Mouse (Mus musculus) liver, embryonic 12.5 days (tissue): ENCODE results near the gene Acsl6. TPM values are rescaled to one million over a fixed set of nuclear protein-coding genes. Genes with fewer than 3 reads are reported as not detected.

ENCODE experiments used
- ATAC-seq: fragments of 200-750 bp; cut with Nextera tagmentation; 2 replicates; pipeline ENCODE4 v1.8.0; 2017; ENCODE audit warnings: moderate number of reproducible peaks, mild to moderate bottlenecking, moderate library complexity
- H3K27ac ChIP-seq: fragments of 300-500 bp; sonication (generic); 2 replicates; pipeline ENCODE4 v1.5.1; 2016; ENCODE audit warnings: mild to moderate bottlenecking
- H3K27me3 ChIP-seq: fragments of 300-500 bp; sonication (generic); replicated peaks from 2 replicates; pipeline ENCODE4 v1.6.1; 2016; ENCODE audit warnings: mild to moderate bottlenecking, moderate library complexity
- H3K36me3 ChIP-seq: fragments of 300-500 bp; sonication (generic); 2 replicates; pipeline ENCODE4 v1.6.1; 2016; ENCODE audit warnings: mild to moderate bottlenecking, moderate library complexity
- H3K4me1 ChIP-seq: fragments of 300-500 bp; sonication (generic); 2 replicates; pipeline ENCODE4 v1.6.1; 2016
- H3K4me2 ChIP-seq: fragments of 300-500 bp; sonication (generic); 2 replicates; pipeline ENCODE4 v1.6.1; 2016; ENCODE audit warnings: mild to moderate bottlenecking, moderate library complexity
- H3K4me3 ChIP-seq: fragments of 300-500 bp; sonication (generic); 2 replicates; pipeline ENCODE4 v1.5.1; 2016; ENCODE audit warnings: mild to moderate bottlenecking, moderate library complexity
- H3K9ac ChIP-seq: fragments of 300-500 bp; sonication (generic); 2 replicates; pipeline ENCODE4 v1.6.1; 2016; ENCODE audit warnings: mild to moderate bottlenecking, moderate library complexity
- H3K9me3 ChIP-seq: fragments of 300-500 bp; sonication (generic); replicated peaks from 2 replicates; pipeline ENCODE4 v1.6.1; 2016; ENCODE audit warnings: mild to moderate bottlenecking, moderate library complexity
- WGBS: fragments of 180-500 bp; shearing (Covaris S2); methylation state at CpG from one replicate; pipeline ENCODE4 v1.1.7; 2016; ENCODE audit not compliant: insufficient replicate concordance; 5-methylcytosine and 5-hydroxymethylcytosine counted together
- polyA plus RNA-seq: library from polyadenylated mRNA; unstranded; fragments of >200 nt; fragmentation: Nextera tagmentation; extraction: Ambion mirVana; gene quantifications from 2 replicates; pipeline ENCODE4 v1.2.1, GENCODE M21; 2016

Gene Acsl6
- polyA plus RNA-seq, 1 experiment from 2014 or later, result 1.7 TPM

- 64% methylated on average over 2 of the region's 2 CpGs for WGBS
- Histone ChIP-seq H3K9me3 (no peaks in the 10 kb centered on the region), H3K9ac (no peak overlapping the region), H3K27me3 (peaks cover 20% of the 10 kb centered on the region), H3K36me3 (no peaks in the 10 kb centered on the region), H3K4me2 (no peak overlapping the region), H3K27ac (no peak overlapping the region), H3K4me3 (no peak overlapping the region), H3K4me1 (peaks cover 43% of the 10 kb centered on the region)
- no peak for ATAC-seq
Observed at GRCm38 (mm10) chr11:54310588-54310987, 7.0 kb downstream of the Acsl6 start.

DNA sequence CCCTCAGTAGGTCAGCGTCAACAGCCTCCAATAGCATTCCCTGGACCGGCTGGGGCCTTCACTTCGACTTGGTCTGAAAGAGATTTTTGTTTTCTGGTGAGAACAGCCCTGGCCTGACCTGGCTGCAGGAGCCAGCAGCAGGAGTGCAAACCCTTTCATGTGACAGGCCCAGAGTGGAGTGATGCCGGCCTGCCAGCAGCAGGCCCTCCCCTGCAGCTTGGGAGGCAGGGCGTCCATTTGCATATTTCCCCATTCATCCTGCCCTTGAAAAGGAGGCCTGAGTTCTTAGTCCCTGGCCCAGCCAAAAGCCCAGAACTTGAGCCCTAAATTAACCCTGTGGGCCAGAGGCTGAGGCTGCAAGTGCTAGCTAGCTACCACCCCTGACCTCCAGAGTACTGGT lies 8.4 kb downstream of the Acsl6 start:
- no peak overlapping the region for H3K4me3 ChIP-seq
- no peaks in the 10 kb centered on the region for H3K36me3 ChIP-seq
- no peak overlapping the region for H3K4me2 ChIP-seq
- WGBS, result 36% methylated on average over 5 of the region's 5 CpGs
- no peaks in the 10 kb centered on the region for H3K9me3 ChIP-seq
- H3K9ac ChIP-seq, result no peak overlapping the region
- H3K27ac ChIP-seq, result no peak overlapping the region
- no peak for ATAC-seq
- peaks cover 7% of the 10 kb centered on the region for H3K27me3 ChIP-seq
- peaks cover 50% of the 10 kb centered on the region for H3K4me1 ChIP-seq

GRCm38 (mm10) chr11:54312603-54313002 lies 9.0 kb downstream of the Acsl6 start:
- peak overlapping the region; percentile 38; the same call in 1 of the 2 replicates for H3K27ac ChIP-seq
- ATAC-seq, result no peak
- H3K4me1 ChIP-seq, result peaks cover 50% of the 10 kb centered on the region
- H3K4me2 ChIP-seq, result no peak overlapping the region
- H3K9ac ChIP-seq, result no peak overlapping the region
- WGBS, result 17% methylated on average over 1 of the region's 1 CpGs
- no peaks in the 10 kb centered on the region for H3K36me3 ChIP-seq
- no peak overlapping the region for H3K4me3 ChIP-seq
- no peaks in the 10 kb centered on the region for H3K9me3 ChIP-seq
- H3K27me3 ChIP-seq, result 0 out of 2 replicates have a peak, but pooled peaks cover 4% of the 10 kb centered on the region

GRCm38 (mm10) chr11:54313391-54314360 lies 10.1 kb downstream of the Acsl6 start:
- no peaks in the 10 kb centered on the region for H3K36me3 ChIP-seq
- peak overlapping the region; percentile 24 for H3K4me2 ChIP-seq
- H3K27me3 ChIP-seq, result no peaks in the 10 kb centered on the region
- ATAC-seq, result peak; percentile 73
- peaks cover 50% of the 10 kb centered on the region for H3K4me1 ChIP-seq
- peak overlapping the region; percentile 38 for H3K27ac ChIP-seq
- no peak overlapping the region for H3K4me3 ChIP-seq
- H3K9me3 ChIP-seq, result no peaks in the 10 kb centered on the region
- H3K9ac ChIP-seq, result no peak overlapping the region
- 45% methylated on average over 7 of the region's 7 CpGs for WGBS

DNA sequence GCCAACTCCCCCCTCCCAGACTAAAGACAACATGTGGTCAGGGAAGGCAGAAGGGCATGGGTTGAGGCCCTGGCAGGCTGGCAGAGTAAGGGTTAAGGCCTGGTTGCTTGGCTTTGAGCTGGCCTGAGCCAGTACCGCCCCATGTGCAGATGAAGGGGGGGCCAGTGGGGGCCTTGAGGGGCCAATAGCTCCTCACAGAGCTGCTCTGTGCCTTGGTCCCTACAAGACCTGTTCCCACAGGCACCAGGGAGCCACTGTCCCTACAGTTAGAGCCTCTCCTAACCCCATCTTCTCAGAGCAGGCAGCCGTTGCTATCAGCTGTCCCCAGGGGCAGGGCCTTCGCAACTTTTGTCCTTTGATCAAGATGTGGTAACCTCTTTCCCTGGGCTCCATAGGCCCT lies 11.1 kb downstream of the Acsl6 start:
- Histone ChIP-seq H3K9ac (no peak overlapping the region), H3K4me2 (peak overlapping the region; percentile 10; the same call in 1 of the 2 replicates), H3K27me3 (no peaks in the 10 kb centered on the region), H3K4me1 (peaks cover 50% of the 10 kb centered on the region), H3K4me3 (no peak overlapping the region), H3K27ac (peak overlapping the region; percentile 27; the same call in 1 of the 2 replicates), H3K36me3 (no peaks in the 10 kb centered on the region), H3K9me3 (no peaks in the 10 kb centered on the region)
- WGBS, result 19% methylated on average over 3 of the region's 3 CpGs
- peak; percentile 83 for ATAC-seq

DNA sequence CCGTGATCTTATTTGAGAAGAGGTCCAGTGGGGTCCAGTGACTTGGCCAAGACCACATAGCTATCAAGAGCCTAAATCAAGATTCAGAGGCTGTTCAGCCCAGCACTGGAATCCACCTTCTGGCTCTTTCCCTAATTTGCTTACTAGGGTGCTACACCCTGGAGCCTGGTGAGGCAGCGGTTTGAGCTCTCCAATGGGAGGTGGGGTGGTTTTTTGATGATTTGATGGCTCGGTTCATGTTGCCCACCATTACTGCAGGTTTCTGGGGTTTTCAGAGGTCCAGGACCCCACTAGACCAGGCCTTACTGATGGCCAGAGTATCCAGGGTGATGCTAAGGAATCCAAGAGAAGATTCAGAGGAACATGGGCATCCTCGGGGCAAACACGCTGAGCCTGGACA lies 11.7 kb downstream of the Acsl6 start:
- peak overlapping the region; percentile 10; the same call in 1 of the 2 replicates for H3K4me2 ChIP-seq
- no peaks in the 10 kb centered on the region for H3K9me3 ChIP-seq
- no peak for ATAC-seq
- H3K4me3 ChIP-seq, result no peak overlapping the region
- H3K27me3 ChIP-seq, result no peaks in the 10 kb centered on the region
- no peak overlapping the region for H3K9ac ChIP-seq
- 0 out of 2 replicates have a peak overlapping the region, but pooled peaks have one; percentile 4 for H3K27ac ChIP-seq
- no peaks in the 10 kb centered on the region for H3K36me3 ChIP-seq
- peaks cover 50% of the 10 kb centered on the region for H3K4me1 ChIP-seq
- WGBS, result 69% methylated on average over 5 of the region's 5 CpGs

DNA sequence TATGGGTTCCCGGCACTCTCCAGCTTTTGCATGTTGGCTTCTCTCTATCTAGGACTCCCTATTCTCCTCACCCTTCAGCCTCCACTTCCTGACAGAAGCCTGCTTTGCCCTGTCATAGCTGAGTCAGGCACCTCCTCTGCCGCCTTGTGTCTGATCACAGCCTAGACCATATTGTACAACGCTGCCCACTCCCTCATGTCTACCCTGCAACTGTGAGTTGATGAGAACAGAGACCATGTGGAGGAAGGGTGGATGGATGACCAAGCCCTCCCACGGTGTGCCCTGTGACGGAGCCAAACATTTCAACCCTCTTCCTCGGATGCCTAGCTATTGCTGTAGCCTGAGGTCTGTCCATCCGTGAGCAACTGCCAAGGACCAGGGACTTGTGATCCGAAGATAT lies 13.8 kb downstream of the Acsl6 start:
- Histone ChIP-seq H3K27me3 (no peaks in the 10 kb centered on the region), H3K4me1 (peaks cover 40% of the 10 kb centered on the region), H3K27ac (no peak overlapping the region), H3K9ac (no peak overlapping the region), H3K4me3 (no peak overlapping the region), H3K36me3 (no peaks in the 10 kb centered on the region), H3K4me2 (no peak overlapping the region), H3K9me3 (no peaks in the 10 kb centered on the region)
- ATAC-seq, result no peak
- WGBS, result 75% methylated on average over 8 of the region's 8 CpGs

DNA sequence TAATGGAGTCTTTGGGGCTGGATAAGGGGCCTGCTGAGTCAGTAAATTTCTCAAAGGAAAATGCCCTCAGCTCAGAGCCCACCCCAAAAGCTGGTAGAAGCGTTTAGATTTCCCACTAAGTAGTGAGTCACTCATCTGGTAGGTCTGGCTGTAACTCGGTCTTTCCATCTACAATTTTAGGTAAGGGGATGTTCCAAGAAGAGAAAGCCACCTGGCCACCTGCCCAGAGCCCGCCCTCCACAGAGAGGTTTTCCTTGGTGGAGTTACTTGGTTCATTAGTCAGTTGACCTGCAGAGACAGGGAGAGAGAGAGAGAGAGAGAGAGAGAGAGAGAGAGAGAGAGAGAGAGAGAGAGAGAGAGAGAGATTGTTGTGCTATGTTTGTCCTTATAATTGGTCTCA lies 14.2 kb downstream of the Acsl6 start:
- Histone ChIP-seq H3K9ac (no peak overlapping the region), H3K9me3 (no peaks in the 10 kb centered on the region), H3K4me2 (no peak overlapping the region), H3K36me3 (no peaks in the 10 kb centered on the region), H3K27me3 (no peaks in the 10 kb centered on the region), H3K27ac (no peak overlapping the region), H3K4me1 (peaks cover 35% of the 10 kb centered on the region), H3K4me3 (no peak overlapping the region)
- no peak for ATAC-seq
- whole genome bisulfite sequencing, result 65% methylated on average over 3 of the region's 3 CpGs

- H3K36me3 ChIP-seq, result no peaks in the 10 kb centered on the region
- no peak overlapping the region for H3K9ac ChIP-seq
- no peaks in the 10 kb centered on the region for H3K27me3 ChIP-seq
- no peaks in the 10 kb centered on the region for H3K9me3 ChIP-seq
- no peak for ATAC-seq
- 51% methylated on average over 5 of the region's 5 CpGs for WGBS
- H3K4me1 ChIP-seq, result no peaks in the 10 kb centered on the region
- H3K4me3 ChIP-seq, result no peak overlapping the region
- H3K4me2 ChIP-seq, result no peak overlapping the region
- H3K27ac ChIP-seq, result no peak overlapping the region
Observed at GRCm38 (mm10) chr11:54321802-54322532, 18.4 kb downstream of the Acsl6 start.

GRCm38 (mm10) chr11:54331463-54332183 lies 28.0 kb downstream of the Acsl6 start:
- Histone ChIP-seq H3K4me2 (no peak overlapping the region), H3K36me3 (no peaks in the 10 kb centered on the region), H3K27me3 (peaks cover 5% of the 10 kb centered on the region; the same call in 1 of the 2 replicates), H3K9ac (no peak overlapping the region), H3K27ac (no peak overlapping the region), H3K9me3 (no peaks in the 10 kb centered on the region), H3K4me3 (no peak overlapping the region), H3K4me1 (no peaks in the 10 kb centered on the region)
- WGBS, result 70% methylated on average over 10 of the region's 10 CpGs
- no peak for ATAC-seq

DNA sequence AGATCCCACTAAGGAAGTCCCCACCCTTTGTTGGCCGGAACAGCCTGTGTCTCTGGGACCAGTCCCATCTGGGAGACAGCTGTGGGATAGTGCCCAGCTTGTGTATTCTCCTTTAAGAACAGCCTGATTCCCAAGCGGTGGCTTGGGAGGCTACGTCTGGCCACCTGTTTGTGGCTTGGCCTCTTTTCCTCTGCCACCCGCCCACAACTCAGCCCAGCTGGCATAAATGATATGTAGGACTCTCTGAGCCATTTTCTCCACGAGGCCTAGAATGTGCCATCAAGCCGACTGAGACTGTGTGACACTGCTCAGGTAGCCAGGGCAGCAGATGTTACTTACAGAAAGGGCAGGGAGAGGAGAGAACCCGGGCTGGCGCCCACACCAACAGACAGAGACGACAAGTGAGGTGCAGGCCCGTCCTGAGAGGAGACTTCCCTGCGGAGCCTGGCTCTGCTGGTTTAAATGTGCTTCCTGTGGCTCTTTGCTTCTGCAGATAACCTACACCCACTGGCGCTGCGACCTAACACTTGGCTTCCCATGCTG lies 32.6 kb downstream of the Acsl6 start:
- H3K36me3 ChIP-seq, result no peaks in the 10 kb centered on the region
- H3K9ac ChIP-seq, result no peak overlapping the region
- H3K4me1 ChIP-seq, result no peaks in the 10 kb centered on the region
- H3K4me3 ChIP-seq, result no peak overlapping the region
- ATAC-seq, result no peak
- peaks cover 8% of the 10 kb centered on the region; the same call in 1 of the 2 replicates for H3K27me3 ChIP-seq
- H3K27ac ChIP-seq, result no peak overlapping the region
- 29% methylated on average over 13 of the region's 13 CpGs for whole genome bisulfite sequencing
- H3K9me3 ChIP-seq, result no peaks in the 10 kb centered on the region
- no peak overlapping the region for H3K4me2 ChIP-seq
